15 mouse cellular contexts compared by ENCODE assay signal in genomic region chr14:31946032-31946431, GRCm38 (mm10).
DNase-seq lines count a peak whose midpoint lies in the region; ATAC-seq lines count a peak whose summit lies in the region.
"Had no signal": no experiment of that assay in that cellular context is flagged by ENCODE, and none has a peak within 500 bp of the region (broad histone marks: within the 10 kb centered on the region; RNA-seq: fewer than 3 reads in every experiment).

No protein-coding gene starts in this region.

- H3K4me2 ChIP-seq in embryonic facial prominence, embryonic 12.5 days (replicated peaks) = no peak overlapping the region
- no peak overlapping the region for H3K4me2 ChIP-seq in heart, embryonic 16.5 days (ENCODE audit: low read depth, low read length)
- H3K4me2 ChIP-seq: hindbrain, embryonic 12.5 days; kidney, embryonic 15.5 days; liver, embryonic 15.5 days; midbrain, embryonic 15.5 days had no signal

- H3K36me3 ChIP-seq in embryonic facial prominence, embryonic 12.5 days = no peaks in the 10 kb centered on the region
- no peaks in the 10 kb centered on the region for H3K36me3 ChIP-seq in heart, embryonic 16.5 days (ENCODE audit: control insufficient read depth, insufficient read depth)
- H3K36me3 ChIP-seq: hindbrain, embryonic 12.5 days; kidney, embryonic 15.5 days; liver, embryonic 15.5 days; midbrain, embryonic 15.5 days had no signal

- ATAC-seq in embryonic facial prominence, embryonic 12.5 days (ENCODE audit: insufficient number of reproducible peaks, insufficient read depth, low FRiP score, low TSS enrichment) = 0 out of 2 replicates have a peak, but pooled peaks have one; percentile 43
- ATAC-seq in heart, embryonic 16.5 days (replicated peaks; ENCODE audit: extremely low read depth, insufficient read depth, low FRiP score) = peak; percentile 57; the same call in 1 of the 2 replicates
- ATAC-seq in erythroid progenitor cell, adult 5-6 weeks (replicated peaks; ENCODE audit: low FRiP score, poor library complexity, severe bottlenecking) = no peak
- ATAC-seq: CD4-positive, CD25-positive, alpha-beta regulatory T cell, adult 4 months; midbrain, embryonic 15.5 days had no signal

- intact Hi-C loops in heart, postnatal 25 days (cut with DNase I) = no loop called here

- H3K4me1 ChIP-seq in embryonic facial prominence, embryonic 12.5 days = no peaks in the 10 kb centered on the region
- peaks cover 11% of the 10 kb centered on the region for H3K4me1 ChIP-seq in heart, embryonic 16.5 days (ENCODE audit: control insufficient read depth, insufficient read depth, low read length)
- H3K4me1 ChIP-seq: kidney, embryonic 15.5 days; liver, embryonic 15.5 days; midbrain, embryonic 15.5 days had no signal

- no peak overlapping the region for H3K27ac ChIP-seq in embryonic facial prominence, embryonic 12.5 days
- H3K27ac ChIP-seq in heart, embryonic 16.5 days (ENCODE audit: low read length) = peak overlapping the region; percentile 33
- H3K27ac ChIP-seq: hindbrain, embryonic 12.5 days; kidney, embryonic 15.5 days; liver, embryonic 15.5 days; midbrain, embryonic 15.5 days had no signal

- no peaks in the 10 kb centered on the region for H3K27me3 ChIP-seq in embryonic facial prominence, embryonic 12.5 days
- H3K27me3 ChIP-seq in heart, embryonic 16.5 days (ENCODE audit: control insufficient read depth, insufficient read depth, low read length) = no peaks in the 10 kb centered on the region
- H3K27me3 ChIP-seq: hindbrain, embryonic 12.5 days; kidney, embryonic 15.5 days; liver, embryonic 15.5 days; midbrain, embryonic 15.5 days had no signal

- H3K9me3 ChIP-seq in embryonic facial prominence, embryonic 12.5 days = no peaks in the 10 kb centered on the region
- H3K9me3 ChIP-seq in heart, embryonic 16.5 days (replicated peaks; ENCODE audit: control insufficient read depth, low read length) = no peaks in the 10 kb centered on the region
- H3K9me3 ChIP-seq: hindbrain, embryonic 12.5 days; kidney, embryonic 15.5 days; liver, embryonic 15.5 days; midbrain, embryonic 15.5 days had no signal

- no peak overlapping the region for H3K9ac ChIP-seq in embryonic facial prominence, embryonic 12.5 days
- no peak overlapping the region for H3K9ac ChIP-seq in heart, embryonic 16.5 days (ENCODE audit: low read length)
- H3K9ac ChIP-seq: hindbrain, embryonic 12.5 days; kidney, embryonic 15.5 days; liver, embryonic 15.5 days; midbrain, embryonic 15.5 days had no signal

- 50% methylated on average over 1 of the region's 1 CpGs for WGBS in embryonic facial prominence, embryonic 12.5 days
- 67% methylated on average over 1 of the region's 1 CpGs for WGBS in heart, embryonic 16.5 days

- peak; percentile 57 for DNase-seq in heart, adult 8-10 months (ENCODE audit: low spot score)
- DNase-seq in heart, postnatal 25 days (ENCODE audit: low spot score) = no peak
- DNase-seq in 3T3-L1 (ENCODE audit: low read depth, low spot score) = peak; percentile 78
- no peak for DNase-seq in spleen, postnatal 4 days (ENCODE audit: low spot score in 2 of 2)
- no peak for DNase-seq in urinary bladder, adult 18-20 months (ENCODE audit: low spot score in 2 of 2)
- DNase-seq: adrenal gland, postnatal 14 days; cerebellum, adult 18-20 months had no signal

- no peak overlapping the region for H3K4me3 ChIP-seq in embryonic facial prominence, embryonic 12.5 days
- H3K4me3 ChIP-seq in heart, embryonic 16.5 days (ENCODE audit: low read length) = no peak overlapping the region
- H3K4me3 ChIP-seq: hindbrain, embryonic 12.5 days; kidney, embryonic 15.5 days; liver, embryonic 15.5 days; midbrain, embryonic 15.5 days had no signal

Comparison
In these comparisons a context has a peak if more than half of its experiments do, and no peak if none do; other contexts are left out.
1. DNase-seq: peak in heart, adult 8-10 months (single experiment) and 3T3-L1 (single experiment); none in heart, postnatal 25 days (single experiment), spleen, postnatal 4 days (0 of 2) and urinary bladder, adult 18-20 months (0 of 2).